Mouse (Mus musculus) retina, postnatal 7 days (tissue): Measurements from ENCODE around the gene Slc25a21.

Source experiments
- DNase-seq: peaks from one replicate; pipeline ENCODE4 v3.0.0-alpha.2; 2012; ENCODE audit warnings: low read depth, low spot score

Slc25a21 gene

GRCm38 (mm10) chr12:56773941-56774340 is 423.3 kb downstream of the Slc25a21 start:
- no peak for DNase-seq

GRCm38 (mm10) chr12:56769421-56769820 is 427.9 kb downstream of the Slc25a21 start:
- DNase-seq = no peak

- no peak for DNase-seq
These were observed 429.8 kb downstream of the Slc25a21 start for GRCm38 (mm10) chr12:56767474-56767873.

GRCm38 (mm10) chr12:56737104-56737503 is 460.2 kb downstream of the Slc25a21 start:
- DNase-seq = no peak

- DNase-seq = no peak
These were observed 469.6 kb downstream of the Slc25a21 start for GRCm38 (mm10) chr12:56727631-56728030.

- no peak for DNase-seq
These were observed 478.6 kb downstream of the Slc25a21 start for GRCm38 (mm10) chr12:56718707-56719051.

GRCm38 (mm10) chr12:56717971-56718706 is 479.1 kb downstream of the Slc25a21 start:
- DNase-seq = no peak

- DNase-seq = no peak
These were observed 496.3 kb downstream of the Slc25a21 start for GRCm38 (mm10) chr12:56701004-56701403.

GRCm38 (mm10) chr12:56699915-56700900 is 497.1 kb downstream of the Slc25a21 start:
- no peak for DNase-seq

- no peak for DNase-seq
These were observed 497.9 kb downstream of the Slc25a21 start for GRCm38 (mm10) chr12:56699351-56699750.

GRCm38 (mm10) chr12:56698191-56698980 is 498.9 kb downstream of the Slc25a21 start:
- no peak for DNase-seq

- DNase-seq = no peak
These were observed 499.5 kb downstream of the Slc25a21 start for GRCm38 (mm10) chr12:56697785-56698184.

GRCm38 (mm10) chr12:56697011-56697740 is 500.1 kb downstream of the Slc25a21 start:
- no peak for DNase-seq

GRCm38 (mm10) chr12:56696174-56697010 is 500.9 kb downstream of the Slc25a21 start:
- no peak for DNase-seq

- DNase-seq = no peak
These were observed 501.7 kb downstream of the Slc25a21 start for GRCm38 (mm10) chr12:56695358-56696173.

- no peak for DNase-seq
These were observed 502.3 kb downstream of the Slc25a21 start for GRCm38 (mm10) chr12:56694936-56695335.

- DNase-seq = no peak
These were observed 502.9 kb downstream of the Slc25a21 start for GRCm38 (mm10) chr12:56694361-56694760.

GRCm38 (mm10) chr12:56693411-56694098 is 503.7 kb downstream of the Slc25a21 start:
- DNase-seq = no peak

GRCm38 (mm10) chr12:56692536-56692935 is 504.7 kb downstream of the Slc25a21 start:
- DNase-seq = no peak
